Mouse (Mus musculus) forebrain, embryonic 10.5 days (tissue): Measurements from ENCODE around the gene Atp13a2. TPM values are rescaled to one million over a fixed set of nuclear protein-coding genes. Genes with fewer than 3 reads are reported as not detected.

Source experiments
- DNase-seq: peaks from one replicate; pipeline ENCODE4 v3.0.0-alpha.2; 2017; ENCODE audit warnings: low spot score; ENCODE audit errors: extremely low spot score
- H3K27ac ChIP-seq: fragments of 300-500 bp; sonication (generic); 2 replicates; pipeline ENCODE4 v1.5.1; 2016; ENCODE audit warnings: mild to moderate bottlenecking
- H3K27me3 ChIP-seq: fragments of 300-500 bp; sonication (generic); 2 replicates; pipeline ENCODE4 v1.6.1; 2016; ENCODE audit warnings: mild to moderate bottlenecking; ENCODE audit not compliant: poor library complexity, severe bottlenecking
- H3K36me3 ChIP-seq: fragments of 300-500 bp; sonication (generic); replicated peaks from 2 replicates; pipeline ENCODE4 v1.6.1; 2016; ENCODE audit warnings: mild to moderate bottlenecking, moderate library complexity
- H3K4me1 ChIP-seq: fragments of 300-500 bp; sonication (generic); 2 replicates; pipeline ENCODE4 v1.6.1; 2016
- H3K4me3 ChIP-seq: fragments of 300-500 bp; sonication (generic); 2 replicates; pipeline ENCODE4 v1.5.1; 2016; ENCODE audit warnings: mild to moderate bottlenecking, moderate library complexity
- H3K9me3 ChIP-seq: fragments of 300-500 bp; sonication (generic); 2 replicates; pipeline ENCODE4 v1.6.1; 2016; ENCODE audit warnings: mild to moderate bottlenecking, moderate library complexity
- WGBS: fragments of 180-500 bp; shearing (Covaris S2); methylation state at CpG from one replicate; pipeline ENCODE4 v1.1.7; 2016; 5-methylcytosine and 5-hydroxymethylcytosine counted together
- polyA plus RNA-seq: library from polyadenylated mRNA; unstranded; fragments of >200 nt; fragmentation: Nextera tagmentation; extraction: Ambion mirVana; gene quantifications from 2 replicates; pipeline ENCODE4 v1.2.1, GENCODE M21; 2016

Gene Atp13a2
- polyA plus RNA-seq, 1 experiment from 2014 or later, result 39.9 TPM

GRCm38 (mm10) chr4:140963941-140964597 lies 22.6 kb upstream of the Atp13a2 start:
- Histone ChIP-seq H3K4me1 (peaks cover 45% of the 10 kb centered on the region), H3K4me3 (no peak overlapping the region), H3K9me3 (no peaks in the 10 kb centered on the region), H3K27me3 (no peaks in the 10 kb centered on the region), H3K27ac (no peak overlapping the region), H3K36me3 (peaks cover 33% of the 10 kb centered on the region)
- DNase-seq, result no peak
- 86% methylated on average over 9 of the region's 9 CpGs for WGBS

- H3K27me3 ChIP-seq, result no peaks in the 10 kb centered on the region
- no peak overlapping the region for H3K4me3 ChIP-seq
- peaks cover 45% of the 10 kb centered on the region for H3K4me1 ChIP-seq
- H3K9me3 ChIP-seq, result no peaks in the 10 kb centered on the region
- WGBS, result 27% methylated on average over 7 of the region's 7 CpGs
- H3K36me3 ChIP-seq, result peaks cover 38% of the 10 kb centered on the region
- no peak overlapping the region for H3K27ac ChIP-seq
- peak; percentile 69 for DNase-seq
Measured at GRCm38 (mm10) chr4:140964620-140965019, 22.1 kb upstream of the Atp13a2 start.

- Histone ChIP-seq H3K27me3 (no peaks in the 10 kb centered on the region), H3K27ac (no peak overlapping the region), H3K9me3 (no peaks in the 10 kb centered on the region), H3K4me1 (peaks cover 19% of the 10 kb centered on the region), H3K36me3 (peaks cover 68% of the 10 kb centered on the region), H3K4me3 (no peak overlapping the region)
- WGBS, result 87% methylated on average over 11 of the region's 11 CpGs
- DNase-seq, result no peak
Measured at GRCm38 (mm10) chr4:140967386-140968159, 19.1 kb upstream of the Atp13a2 start.

- no peak overlapping the region for H3K4me3 ChIP-seq
- no peaks in the 10 kb centered on the region for H3K27me3 ChIP-seq
- peaks cover 99% of the 10 kb centered on the region for H3K36me3 ChIP-seq
- no peak for DNase-seq
- H3K4me1 ChIP-seq, result no peaks in the 10 kb centered on the region
- H3K27ac ChIP-seq, result no peak overlapping the region
- 91% methylated on average over 13 of the region's 13 CpGs for WGBS
- H3K9me3 ChIP-seq, result no peaks in the 10 kb centered on the region
Measured at GRCm38 (mm10) chr4:140971691-140972090, 15.0 kb upstream of the Atp13a2 start.

GRCm38 (mm10) chr4:140974408-140974807 lies 12.3 kb upstream of the Atp13a2 start:
- 97% methylated on average over 6 of the region's 6 CpGs for WGBS
- DNase-seq, result no peak
- H3K36me3 ChIP-seq, result peaks cover 100% of the 10 kb centered on the region
- no peaks in the 10 kb centered on the region for H3K9me3 ChIP-seq
- no peaks in the 10 kb centered on the region for H3K27me3 ChIP-seq
- H3K4me3 ChIP-seq, result no peak overlapping the region
- H3K4me1 ChIP-seq, result no peaks in the 10 kb centered on the region
- H3K27ac ChIP-seq, result no peak overlapping the region

GRCm38 (mm10) chr4:140975356-140975755 lies 11.3 kb upstream of the Atp13a2 start:
- no peak overlapping the region for H3K4me3 ChIP-seq

GRCm38 (mm10) chr4:140977278-140977677 lies 9.4 kb upstream of the Atp13a2 start:
- no peaks in the 10 kb centered on the region; the same call in 1 of the 2 replicates for H3K4me1 ChIP-seq
- H3K36me3 ChIP-seq, result peaks cover 92% of the 10 kb centered on the region
- peaks cover 9% of the 10 kb centered on the region; the same call in 1 of the 2 replicates for H3K9me3 ChIP-seq
- no peak for DNase-seq
- H3K4me3 ChIP-seq, result no peak overlapping the region
- no peak overlapping the region for H3K27ac ChIP-seq
- 92% methylated on average over 10 of the region's 10 CpGs for WGBS
- H3K27me3 ChIP-seq, result no peaks in the 10 kb centered on the region

More at GRCm38 (mm10) chr4:140975356-140975755, 11.3 kb upstream of the Atp13a2 start:
- Histone ChIP-seq H3K9me3 (no peaks in the 10 kb centered on the region), H3K4me1 (no peaks in the 10 kb centered on the region), H3K27ac (no peak overlapping the region), H3K36me3 (peaks cover 99% of the 10 kb centered on the region), H3K27me3 (no peaks in the 10 kb centered on the region)
- no peak for DNase-seq
- WGBS, result 97% methylated on average over 7 of the region's 7 CpGs

GRCm38 (mm10) chr4:140977886-140978692 lies 8.6 kb upstream of the Atp13a2 start:
- Histone ChIP-seq H3K27ac (no peak overlapping the region), H3K36me3 (peaks cover 83% of the 10 kb centered on the region), H3K9me3 (peaks cover 9% of the 10 kb centered on the region; the same call in 1 of the 2 replicates), H3K4me3 (no peak overlapping the region), H3K27me3 (no peaks in the 10 kb centered on the region), H3K4me1 (peaks cover 7% of the 10 kb centered on the region)
- WGBS, result 97% methylated on average over 14 of the region's 14 CpGs
- no peak for DNase-seq

- Histone ChIP-seq H3K4me3 (no peak overlapping the region), H3K27me3 (no peaks in the 10 kb centered on the region), H3K4me1 (peaks cover 22% of the 10 kb centered on the region), H3K36me3 (peaks cover 48% of the 10 kb centered on the region), H3K27ac (no peak overlapping the region), H3K9me3 (peaks cover 9% of the 10 kb centered on the region; the same call in 1 of the 2 replicates)
- DNase-seq, result no peak
- WGBS, result 88% methylated on average over 2 of the region's 2 CpGs
Measured at GRCm38 (mm10) chr4:140981605-140982004, 5.1 kb upstream of the Atp13a2 start.

- H3K27ac ChIP-seq, result peak overlapping the region; percentile 67; the same call in 1 of the 2 replicates
- peaks cover 9% of the 10 kb centered on the region; the same call in 1 of the 2 replicates for H3K9me3 ChIP-seq
- H3K4me3 ChIP-seq, result no peak overlapping the region
- no peaks in the 10 kb centered on the region for H3K27me3 ChIP-seq
- H3K4me1 ChIP-seq, result peaks cover 31% of the 10 kb centered on the region
- DNase-seq, result no peak
- peaks cover 36% of the 10 kb centered on the region for H3K36me3 ChIP-seq
- 61% methylated on average over 4 of the region's 4 CpGs for WGBS
Measured at GRCm38 (mm10) chr4:140982808-140983207, 3.9 kb upstream of the Atp13a2 start.

- Histone ChIP-seq H3K9me3 (peaks cover 9% of the 10 kb centered on the region; the same call in 1 of the 2 replicates), H3K4me3 (no peak overlapping the region), H3K4me1 (peaks cover 37% of the 10 kb centered on the region), H3K27me3 (no peaks in the 10 kb centered on the region), H3K36me3 (peaks cover 30% of the 10 kb centered on the region), H3K27ac (peak overlapping the region; percentile 67)
- no peak for DNase-seq
- WGBS, result 18% methylated on average over 9 of the region's 9 CpGs
Measured at GRCm38 (mm10) chr4:140983442-140983841, 3.2 kb upstream of the Atp13a2 start.

- Histone ChIP-seq H3K36me3 (peaks cover 19% of the 10 kb centered on the region), H3K4me3 (no peak overlapping the region), H3K27ac (no peak overlapping the region), H3K27me3 (no peaks in the 10 kb centered on the region), H3K9me3 (peaks cover 9% of the 10 kb centered on the region; the same call in 1 of the 2 replicates), H3K4me1 (peaks cover 48% of the 10 kb centered on the region)
- no peak for DNase-seq
- 91% methylated on average over 6 of the region's 6 CpGs for WGBS
Measured at GRCm38 (mm10) chr4:140984544-140984943, 2.1 kb upstream of the Atp13a2 start.
